21 mouse cellular contexts compared by ENCODE assay signal in the genomic region with DNA sequence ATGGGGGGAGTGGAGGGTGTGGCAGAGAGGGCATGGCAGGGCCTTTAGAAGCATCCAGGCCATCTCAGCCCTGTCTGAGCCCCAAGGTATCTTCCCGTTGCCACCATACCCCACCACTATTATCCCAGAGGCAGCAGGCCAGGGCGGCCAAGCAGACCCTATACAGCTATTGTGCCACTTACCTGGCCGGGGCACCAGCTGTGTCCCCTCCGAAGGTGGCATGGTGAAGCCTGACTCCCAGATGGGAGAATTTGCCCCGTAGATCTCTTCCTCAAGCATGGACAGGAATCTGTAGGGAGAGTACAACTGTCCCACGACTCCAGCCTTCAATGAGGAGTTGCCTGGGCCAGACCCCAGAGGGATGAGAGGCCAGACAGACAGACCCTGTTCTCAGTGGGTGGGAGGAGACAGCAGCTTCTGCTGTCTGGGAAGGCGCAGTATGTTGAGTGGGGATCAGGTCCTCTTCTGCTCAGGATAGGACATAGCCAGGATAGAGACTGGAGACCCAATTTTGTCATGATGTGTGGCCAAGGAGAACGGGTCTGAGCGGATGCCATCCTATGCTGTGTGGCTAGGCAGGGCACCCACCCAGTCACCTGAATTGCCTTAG. TPM values are rescaled to one million over a fixed set of nuclear protein-coding genes. Genes with fewer than 3 reads are reported as not detected.
"Had no signal": no experiment of that assay in that cellular context is flagged by ENCODE, and none has a peak within 500 bp of the region (broad histone marks: within the 10 kb centered on the region; RNA-seq: fewer than 3 reads in every experiment).

No protein-coding gene starts in this region.

- DNase-seq: retina, postnatal 1 day; right cerebral cortex, adult 18-20 months; right cerebral cortex, postnatal 14 days; right cerebral cortex, postnatal 25 days; right cerebral cortex, postnatal 4 days; spleen, adult 18-20 months; thymus, adult 18-20 months; thymus, adult 2 months; thymus, postnatal 14 days; thymus, postnatal 25 days; thymus, postnatal 36 days; thymus, postnatal 4 days had no signal

- H3K9ac ChIP-seq: neural tube, embryonic 12.5 days; neural tube, embryonic 15.5 days; stomach, embryonic 15.5 days had no signal

- H3K9me3 ChIP-seq: neural tube, embryonic 12.5 days; neural tube, embryonic 15.5 days; stomach, embryonic 15.5 days had no signal

- H3K4me3 ChIP-seq: neural tube, embryonic 12.5 days; neural tube, embryonic 15.5 days; stomach, embryonic 15.5 days had no signal

- H3K4me2 ChIP-seq: neural tube, embryonic 12.5 days; neural tube, embryonic 15.5 days; stomach, embryonic 15.5 days had no signal

- H3K27ac ChIP-seq: neural tube, embryonic 12.5 days; neural tube, embryonic 15.5 days; stomach, embryonic 15.5 days; stomach, postnatal 0 days had no signal

- H3K27me3 ChIP-seq: neural tube, embryonic 12.5 days; neural tube, embryonic 15.5 days; stomach, embryonic 15.5 days had no signal

RNA-seq across cellular contexts. Expression of gene Hspb9, which starts 4.3 kb away (rescaled TPM):
- total RNA-seq: neutrophil, adult 5-6 weeks had no signal
- polyA plus RNA-seq: neural tube, embryonic 12.5 days; neural tube, embryonic 14.5 days; neural tube, embryonic 15.5 days; small intestine, adult 2 months; stomach, embryonic 15.5 days; thymus, postnatal 0 days had no signal

RNA-seq across cellular contexts. Expression of gene Zfp385c, which starts 17.1 kb away (rescaled TPM):
- total RNA-seq: neutrophil, adult 5-6 weeks had no signal
- polyA plus RNA-seq: stomach, embryonic 14.5 days had no signal
